16 mouse cellular contexts compared by ENCODE assay signal in the genomic region with DNA sequence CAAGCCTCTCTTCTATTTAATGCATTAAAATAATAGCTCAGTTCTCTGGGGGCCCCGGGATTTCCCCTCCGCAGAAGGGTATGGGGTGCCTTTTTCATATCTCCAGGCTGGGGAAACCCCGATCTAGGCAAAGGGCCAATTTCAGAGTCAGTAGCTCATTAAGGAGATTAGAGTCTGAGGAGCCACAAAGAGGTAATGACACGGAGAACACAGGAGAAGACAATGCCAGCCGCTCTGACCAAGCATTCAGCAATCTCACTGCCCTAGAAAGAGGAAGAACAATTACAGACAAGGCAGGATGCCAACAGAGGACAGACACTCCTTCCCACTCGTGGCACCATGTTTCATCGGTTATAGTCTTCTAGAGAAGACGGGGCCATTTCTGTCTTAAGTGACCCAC. TPM values are rescaled to one million over a fixed set of nuclear protein-coding genes. Genes with fewer than 3 reads are reported as not detected.
DNase-seq lines count a peak whose midpoint lies in the region; ATAC-seq lines count a peak whose summit lies in the region.
"Had no signal": no experiment of that assay in that cellular context is flagged by ENCODE, and none has a peak within 500 bp of the region (broad histone marks: within the 10 kb centered on the region; RNA-seq: fewer than 3 reads in every experiment).

No protein-coding gene starts in this region.

- no peak overlapping the region for H3K4me3 ChIP-seq in heart, embryonic 10.5 days
- H3K4me3 ChIP-seq: heart, embryonic 13.5 days; limb, embryonic 13.5 days; myocyte had no signal

- peak; percentile 85 for DNase-seq in heart, adult 11 months
- DNase-seq in heart, embryonic 10.5 days (ENCODE audit: low spot score), result no peak
- DNase-seq in A20 (ENCODE audit: low read depth, low spot score) (peak; percentile 14), MEL-GATA-1-ER (ENCODE audit: extremely low read depth, low read depth) (peak; percentile 86)
- DNase-seq in adrenal gland, adult 18-20 months (ENCODE audit: low spot score in 2 of 2), result no peak
- DNase-seq in urinary bladder, postnatal 10 days (ENCODE audit: low spot score), result no peak
- no peak for DNase-seq in adrenal gland, postnatal 4 days (ENCODE audit: low spot score in 2 of 2)
- DNase-seq: cerebellum, postnatal 36 days; kidney, adult 9 months; lung, embryonic 14.5 days; thymus, postnatal 14 days had no signal

- no peak overlapping the region for H3K27ac ChIP-seq in heart, embryonic 10.5 days
- H3K27ac ChIP-seq: heart, embryonic 13.5 days; hindbrain, embryonic 14.5 days; limb, embryonic 13.5 days had no signal

- H3K9me3 ChIP-seq in heart, embryonic 10.5 days, result no peaks in the 10 kb centered on the region
- H3K9me3 ChIP-seq: heart, embryonic 13.5 days; limb, embryonic 13.5 days had no signal

- peaks cover 9% of the 10 kb centered on the region; the same call in 1 of the 2 replicates for H3K27me3 ChIP-seq in heart, embryonic 10.5 days (ENCODE audit: insufficient read depth, poor library complexity, severe bottlenecking)
- H3K27me3 ChIP-seq: limb, embryonic 13.5 days had no signal

- no peaks in the 10 kb centered on the region for H3K36me3 ChIP-seq in heart, embryonic 10.5 days
- H3K36me3 ChIP-seq: heart, embryonic 13.5 days; limb, embryonic 13.5 days had no signal

- no peaks in the 10 kb centered on the region; the same call in 1 of the 2 replicates for H3K4me1 ChIP-seq in heart, embryonic 10.5 days
- H3K4me1 ChIP-seq: limb, embryonic 13.5 days had no signal

- peak; percentile 94 for ATAC-seq in megakaryocyte, adult 5-6 weeks (ENCODE audit: poor library complexity, severe bottlenecking)

- WGBS in heart, embryonic 10.5 days, result 76% methylated on average over 8 of the region's 8 CpGs

RNA-seq across cellular contexts. Expression of gene Ado, which starts 17.3 kb away (rescaled TPM):
- polyA plus RNA-seq in heart, embryonic 10.5 days (2016; fragmentation: Nextera tagmentation; extraction: Ambion mirVana), result 63.5 and 67.7 TPM in 2 replicates
- 11.0 and 12.7 TPM in 2 replicates for total RNA-seq in megakaryocyte, adult 5-6 weeks (2015)
- 13.2 and 16.3 TPM in 2 replicates for total RNA-seq in megakaryocyte, adult 5-6 weeks (2017)
- 10 to 100 TPM; 20.0 to 24.4 TPM for total RNA-seq in adrenal gland, adult 18-20 months (2021)
- total RNA-seq in adrenal gland, postnatal 4 days (2021), result 10 to 100 TPM; 27.8 to 29.0 TPM

RNA-seq across cellular contexts. Expression of gene Egr2, which starts 30.8 kb away (rescaled TPM):
- 0.13 and 0.32 TPM in 2 replicates for polyA plus RNA-seq in heart, embryonic 10.5 days (2016; fragmentation: Nextera tagmentation; extraction: Ambion mirVana)
- total RNA-seq in megakaryocyte, adult 5-6 weeks (2015), result 1.0 and 1.2 TPM in 2 replicates
- total RNA-seq in megakaryocyte, adult 5-6 weeks (2017), result 1.4 and 13.3 TPM in 2 replicates
- 1 to 10 TPM in 1 of 2 experiments, under 1 TPM in 1; 0.63 to 1.8 TPM for total RNA-seq in adrenal gland, adult 18-20 months (2021)
- total RNA-seq in adrenal gland, postnatal 4 days (2021), result 1 to 10 TPM; 1.6 to 2.1 TPM

Comparison
In these comparisons a context has a peak if more than half of its experiments do, and no peak if none do; other contexts are left out.
1. DNase-seq: peak in heart, adult 11 months (single experiment), A20 (single experiment) and MEL-GATA-1-ER (single experiment); none in heart, embryonic 10.5 days (single experiment), adrenal gland, adult 18-20 months (0 of 2), urinary bladder, postnatal 10 days (single experiment) and adrenal gland, postnatal 4 days (0 of 2).